In genomic region chr11:34973012-34973411, GRCm38 (mm10) we compare ENCODE assay signal across 24 mouse cellular contexts.
DNase-seq lines count a peak whose midpoint lies in the region; ATAC-seq and TF ChIP-seq lines count a peak whose summit lies in the region.
"Had no signal": no experiment of that assay in that cellular context is flagged by ENCODE, and none has a peak within 500 bp of the region (broad histone marks: within the 10 kb centered on the region; RNA-seq: fewer than 3 reads in every experiment).

No protein-coding gene starts in this region.

- no peak for TF ChIP-seq POLR2A in lung, adult 2 months (IDR thresholded peaks at IDR 0.05; ENCODE audit: borderline replicate concordance, extremely low read depth, low read depth, low read length)

- H3K27ac ChIP-seq in heart, embryonic 16.5 days (ENCODE audit: low read length): peak overlapping the region; percentile 14; the same call in 1 of the 2 replicates
- peak overlapping the region; percentile 30; the same call in 1 of the 2 replicates for H3K27ac ChIP-seq in lung, embryonic 16.5 days (ENCODE audit: low read length)
- H3K27ac ChIP-seq: forebrain, embryonic 13.5 days; heart, embryonic 10.5 days; hindbrain, embryonic 13.5 days; liver, embryonic 15.5 days; midbrain, embryonic 10.5 days; midbrain, embryonic 15.5 days; neural tube, embryonic 15.5 days had no signal

- H3K36me3 ChIP-seq in heart, embryonic 16.5 days (ENCODE audit: control insufficient read depth, insufficient read depth): no peaks in the 10 kb centered on the region
- H3K36me3 ChIP-seq in lung, embryonic 16.5 days (ENCODE audit: control insufficient read depth, insufficient read depth, low read length): no peaks in the 10 kb centered on the region
- H3K36me3 ChIP-seq: G1E; heart, embryonic 10.5 days; hindbrain, embryonic 13.5 days; liver, embryonic 15.5 days; midbrain, embryonic 10.5 days; midbrain, embryonic 15.5 days; neural tube, embryonic 15.5 days had no signal

- no peak for ATAC-seq in heart, embryonic 16.5 days (replicated peaks; ENCODE audit: extremely low read depth, insufficient read depth, low FRiP score)
- ATAC-seq in lung, embryonic 16.5 days (ENCODE audit: low read depth): peak; percentile 10; the same call in 1 of the 2 replicates
- ATAC-seq in activated CD4-positive, CD25-positive, alpha-beta regulatory T cell, adult 4 months: no peak
- ATAC-seq: forebrain, embryonic 13.5 days; intestine, postnatal 0 days; midbrain, embryonic 15.5 days; Patski had no signal

- no peak for TF ChIP-seq CTCF in lung, adult 2 months (IDR thresholded peaks at IDR 0.05; ENCODE audit: insufficient read depth, low read length)

- H3K4me1 ChIP-seq in heart, embryonic 16.5 days (ENCODE audit: control insufficient read depth, insufficient read depth, low read length): peaks cover 16% of the 10 kb centered on the region
- peaks cover 11% of the 10 kb centered on the region for H3K4me1 ChIP-seq in lung, embryonic 16.5 days (replicated peaks; ENCODE audit: control insufficient read depth, insufficient read depth, low read length)
- peaks cover 6% of the 10 kb centered on the region for H3K4me1 ChIP-seq in lung, adult 2 months (ENCODE audit: control insufficient read depth, insufficient read depth, low read length)
- H3K4me1 ChIP-seq: heart, embryonic 10.5 days; liver, embryonic 15.5 days; midbrain, embryonic 10.5 days; midbrain, embryonic 15.5 days; neural tube, embryonic 15.5 days had no signal

- H3K4me3 ChIP-seq in heart, embryonic 16.5 days (ENCODE audit: low read length): no peak overlapping the region
- no peak overlapping the region for H3K4me3 ChIP-seq in lung, embryonic 16.5 days (ENCODE audit: low read length)
- no peak overlapping the region for H3K4me3 ChIP-seq in lung, adult 2 months (replicated peaks; ENCODE audit: extremely low read depth, low read depth, low read length)
- H3K4me3 ChIP-seq: forebrain, embryonic 13.5 days; heart, embryonic 10.5 days; hindbrain, embryonic 13.5 days; liver, embryonic 15.5 days; midbrain, embryonic 10.5 days; midbrain, embryonic 15.5 days; neural tube, embryonic 15.5 days had no signal

- peak; percentile 32 for DNase-seq in gastrocnemius, adult 18-20 months (ENCODE audit: low spot score)
- no peak for DNase-seq in gastrocnemius, postnatal 25 days
- no peak for DNase-seq in heart, adult 8-10 months (ENCODE audit: low spot score)
- DNase-seq in lung, adult 2 months: no peak
- DNase-seq in spleen, postnatal 36 days (ENCODE audit: low spot score in 2 of 2): no peak
- DNase-seq: cerebellum, adult 11 months; cerebellum, adult 9-10 months; cerebellum, postnatal 36 days; retina, postnatal 1 day; right cerebral cortex, postnatal 14 days; thymus, postnatal 25 days had no signal

- 60% methylated on average over 5 of the region's 5 CpGs for WGBS in heart, embryonic 16.5 days
- 30% methylated on average over 5 of the region's 5 CpGs for WGBS in lung, embryonic 16.5 days
- 54% methylated on average over 5 of the region's 5 CpGs for WGBS in lung, adult 2 months

- H3K9me3 ChIP-seq in heart, embryonic 16.5 days (replicated peaks; ENCODE audit: control insufficient read depth, low read length): no peaks in the 10 kb centered on the region
- H3K9me3 ChIP-seq in lung, embryonic 16.5 days (ENCODE audit: control insufficient read depth, low read length): no peaks in the 10 kb centered on the region
- H3K9me3 ChIP-seq: forebrain, embryonic 13.5 days; heart, embryonic 10.5 days; hindbrain, embryonic 13.5 days; liver, embryonic 15.5 days; midbrain, embryonic 10.5 days; midbrain, embryonic 15.5 days; neural tube, embryonic 15.5 days had no signal

- no peak overlapping the region for H3K4me2 ChIP-seq in heart, embryonic 16.5 days (ENCODE audit: low read depth, low read length)
- H3K4me2 ChIP-seq in lung, embryonic 16.5 days (ENCODE audit: low read depth, low read length): no peak overlapping the region
- H3K4me2 ChIP-seq: forebrain, embryonic 13.5 days; hindbrain, embryonic 13.5 days; liver, embryonic 15.5 days; midbrain, embryonic 15.5 days; neural tube, embryonic 15.5 days had no signal

- H3K27me3 ChIP-seq in heart, embryonic 16.5 days (ENCODE audit: control insufficient read depth, insufficient read depth, low read length): no peaks in the 10 kb centered on the region
- H3K27me3 ChIP-seq in lung, embryonic 16.5 days (ENCODE audit: control insufficient read depth, insufficient read depth, low read depth, low read length): no peaks in the 10 kb centered on the region
- H3K27me3 ChIP-seq: forebrain, embryonic 13.5 days; hindbrain, embryonic 13.5 days; liver, embryonic 15.5 days; midbrain, embryonic 15.5 days; neural tube, embryonic 15.5 days had no signal

- no peak overlapping the region for H3K9ac ChIP-seq in heart, embryonic 16.5 days (ENCODE audit: low read length)
- no peak overlapping the region for H3K9ac ChIP-seq in lung, embryonic 16.5 days (ENCODE audit: low read length)
- H3K9ac ChIP-seq: forebrain, embryonic 13.5 days; hindbrain, embryonic 13.5 days; liver, embryonic 15.5 days; midbrain, embryonic 15.5 days; neural tube, embryonic 15.5 days had no signal
